Mouse (Mus musculus) E14TG2a.4 (cell line): ENCODE results near the gene Phactr1.

ENCODE experiments used
- H3K27me3 ChIP-seq: 2 replicates; pipeline ENCODE4 v1.6.1; 2014; ENCODE audit warnings: low read length, control low read depth; ENCODE audit not compliant: insufficient read depth
- H3K36me3 ChIP-seq: 2 replicates; pipeline ENCODE4 v1.6.1; 2014; ENCODE audit warnings: low read length, control low read depth; ENCODE audit not compliant: insufficient read depth
- H3K4me1 ChIP-seq: replicated peaks from 2 replicates; pipeline ENCODE4 v1.6.1; 2014; ENCODE audit warnings: low read depth, low read length, control low read depth
- H3K4me3 ChIP-seq: replicated peaks from 2 replicates; pipeline ENCODE4 v1.5.1; 2014; ENCODE audit warnings: mild to moderate bottlenecking, low read length
- H3K9me3 ChIP-seq: 2 replicates; pipeline ENCODE4 v1.6.1; 2014; ENCODE audit warnings: low read length, control low read depth
- CTCF ChIP-seq: conservative IDR thresholded peaks from 2 replicates; pipeline ENCODE4 v1.5.1; 2014; ENCODE audit warnings: low read length
- NANOG ChIP-seq: IDR thresholded peaks from 2 replicates; pipeline ENCODE4 v1.6.1; 2014; ENCODE audit warnings: borderline replicate concordance, low read length, mixed read lengths
- POU5F1 ChIP-seq: IDR thresholded peaks from 2 replicates; pipeline ENCODE4 v1.6.1; 2014; ENCODE audit warnings: low read length, borderline replicate concordance

Phactr1 gene

GRCm38 (mm10) chr13:42680391-42680994 is at the start of gene Phactr1:
Gene Phactr1 (plus strand): TSS chr13:42680623.
- no peak for TF ChIP-seq CTCF
- no peak for TF ChIP-seq NANOG
- TF ChIP-seq POU5F1 = no peak
- Histone ChIP-seq H3K9me3 (no peaks in the 10 kb centered on the region), H3K27me3 (peaks cover 5% of the 10 kb centered on the region; the same call in 1 of the 2 replicates), H3K4me3 (0 out of 2 replicates have a peak within 1 kb of the TSS, but pooled peaks have one; percentile 7), H3K36me3 (no peaks in the 10 kb centered on the region), H3K4me1 (peaks cover 29% of the 10 kb centered on the region)

GRCm38 (mm10) chr13:42634908-42635307 is 45.5 kb upstream of the Phactr1 start:
- Histone ChIP-seq H3K9me3 (peaks cover 3% of the 10 kb centered on the region; the same call in 1 of the 2 replicates), H3K4me3 (no peak overlapping the region), H3K27me3 (peaks cover 3% of the 10 kb centered on the region; the same call in 1 of the 2 replicates), H3K36me3 (no peaks in the 10 kb centered on the region), H3K4me1 (no peaks in the 10 kb centered on the region)
- TF ChIP-seq POU5F1 = no peak
- TF ChIP-seq CTCF = no peak
- TF ChIP-seq NANOG = no peak

DNA sequence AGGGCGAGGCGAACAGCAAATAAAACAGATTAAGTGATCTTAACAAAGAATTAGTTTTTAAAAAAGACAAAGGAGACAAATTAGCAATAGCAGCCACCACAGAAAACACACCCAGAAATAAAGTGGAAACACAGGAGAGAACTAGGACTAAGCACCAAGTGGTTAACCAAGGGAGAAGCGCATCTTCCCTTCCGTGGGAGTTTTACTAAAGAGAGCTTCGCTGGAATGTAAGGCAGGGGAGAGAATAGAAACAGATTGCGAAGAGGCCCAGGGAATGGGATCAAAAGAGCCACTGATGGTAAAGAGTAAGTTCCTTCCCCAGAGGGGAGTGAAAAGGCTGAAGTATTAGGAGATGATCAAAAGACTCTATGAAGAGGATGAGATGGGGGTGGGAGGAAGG is 30.2 kb upstream of the Phactr1 start:
- Histone ChIP-seq H3K36me3 (no peaks in the 10 kb centered on the region), H3K9me3 (no peaks in the 10 kb centered on the region), H3K4me1 (no peaks in the 10 kb centered on the region), H3K27me3 (no peaks in the 10 kb centered on the region), H3K4me3 (no peak overlapping the region)
- TF ChIP-seq NANOG (no peak), POU5F1 (no peak), CTCF (no peak)

DNA sequence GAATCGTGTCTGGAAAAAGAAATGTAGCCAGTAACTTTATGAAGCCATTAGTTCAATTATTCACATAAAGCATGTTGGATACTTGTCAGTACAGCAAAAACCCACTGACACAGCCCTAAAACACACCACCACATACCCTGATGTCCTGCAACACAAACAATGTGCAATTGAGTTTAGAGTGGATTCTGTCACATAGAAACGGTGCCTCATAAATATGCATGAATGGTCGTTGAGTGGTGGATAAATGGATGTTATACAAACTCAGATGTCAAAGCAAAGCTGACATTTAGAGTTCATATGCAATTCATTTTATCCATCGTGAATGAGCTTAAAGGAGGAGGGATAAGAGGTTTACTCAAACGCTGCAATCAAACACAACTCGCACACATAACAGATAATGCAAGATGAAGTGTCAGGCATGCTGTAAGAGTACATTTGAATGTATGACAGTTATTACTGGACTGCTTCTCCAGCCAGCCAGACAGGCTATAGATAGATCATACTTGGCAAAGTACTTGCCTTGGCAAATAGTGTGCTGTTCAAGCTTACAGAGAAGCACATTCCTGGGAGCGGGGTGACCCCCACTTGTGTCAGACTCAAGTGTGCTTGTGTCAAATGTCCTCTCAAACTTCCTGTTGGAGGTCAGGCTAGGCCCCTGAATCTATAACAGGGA is 23.6 kb upstream of the Phactr1 start:
- no peaks in the 10 kb centered on the region for H3K27me3 ChIP-seq
- no peaks in the 10 kb centered on the region for H3K4me1 ChIP-seq
- no peak overlapping the region for H3K4me3 ChIP-seq
- no peaks in the 10 kb centered on the region for H3K9me3 ChIP-seq
- no peak for TF ChIP-seq CTCF
- TF ChIP-seq NANOG = no peak
- no peak for TF ChIP-seq POU5F1
- H3K36me3 ChIP-seq = no peaks in the 10 kb centered on the region

DNA sequence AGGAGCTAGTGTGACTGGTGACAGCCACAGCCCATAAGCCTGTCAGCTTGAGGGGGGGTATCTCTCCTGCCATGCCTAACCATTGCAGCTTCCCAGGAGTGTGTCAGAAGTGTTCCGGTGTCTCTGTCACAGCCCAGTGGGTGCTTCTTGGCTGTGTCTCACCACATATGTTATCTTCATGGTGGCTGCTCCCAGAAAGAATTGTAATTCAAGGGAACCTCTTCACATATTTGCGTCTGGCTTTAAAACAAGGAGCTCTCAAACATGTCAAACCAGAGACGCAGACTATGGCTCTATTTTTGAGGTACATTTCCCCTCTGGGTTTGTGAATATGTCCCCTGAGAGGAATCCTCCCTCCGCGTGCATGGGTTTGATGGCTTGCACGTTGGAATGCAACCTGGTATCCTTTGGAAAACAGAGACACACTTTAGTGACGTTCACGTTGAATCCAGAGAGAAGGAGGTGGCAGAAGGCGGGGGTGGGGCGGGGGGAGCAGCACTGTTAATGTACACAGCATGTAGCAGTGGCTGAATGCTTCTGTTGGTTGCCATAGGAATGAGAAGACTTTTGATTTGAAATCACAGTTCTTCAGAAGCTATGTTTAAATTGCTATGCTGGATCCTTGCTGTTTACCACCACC is 8.7 kb upstream of the Phactr1 start:
- H3K27me3 ChIP-seq = no peaks in the 10 kb centered on the region
- H3K4me1 ChIP-seq = no peaks in the 10 kb centered on the region
- H3K36me3 ChIP-seq = no peaks in the 10 kb centered on the region
- TF ChIP-seq NANOG (no peak), POU5F1 (no peak), CTCF (no peak)
- no peak overlapping the region for H3K4me3 ChIP-seq
- no peaks in the 10 kb centered on the region for H3K9me3 ChIP-seq

DNA sequence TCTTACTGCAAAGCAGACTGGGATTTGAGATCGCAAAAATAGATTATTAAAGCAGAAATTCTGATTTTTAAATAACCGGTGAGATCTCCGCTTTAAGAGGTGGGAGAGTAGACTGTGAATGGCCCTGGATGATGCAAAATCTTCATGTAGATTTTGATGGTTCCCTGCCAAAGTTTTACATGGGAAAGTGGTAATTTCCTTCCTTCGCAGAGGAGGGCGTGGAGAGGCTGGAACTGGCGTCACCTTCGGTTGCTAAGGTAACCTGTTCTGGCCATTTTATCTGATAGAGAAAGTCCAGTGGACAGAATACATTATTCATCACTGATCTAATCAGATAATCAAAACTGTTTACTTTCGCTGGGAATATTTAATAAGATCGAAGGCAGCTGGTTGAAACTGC is 876 bp downstream of the Phactr1 start:
- peaks cover 29% of the 10 kb centered on the region for H3K4me1 ChIP-seq
- TF ChIP-seq CTCF (no peak), NANOG (no peak), POU5F1 (no peak)
- H3K9me3 ChIP-seq = no peaks in the 10 kb centered on the region
- H3K27me3 ChIP-seq = peaks cover 5% of the 10 kb centered on the region; the same call in 1 of the 2 replicates
- no peaks in the 10 kb centered on the region for H3K36me3 ChIP-seq
- H3K4me3 ChIP-seq = no peak overlapping the region

DNA sequence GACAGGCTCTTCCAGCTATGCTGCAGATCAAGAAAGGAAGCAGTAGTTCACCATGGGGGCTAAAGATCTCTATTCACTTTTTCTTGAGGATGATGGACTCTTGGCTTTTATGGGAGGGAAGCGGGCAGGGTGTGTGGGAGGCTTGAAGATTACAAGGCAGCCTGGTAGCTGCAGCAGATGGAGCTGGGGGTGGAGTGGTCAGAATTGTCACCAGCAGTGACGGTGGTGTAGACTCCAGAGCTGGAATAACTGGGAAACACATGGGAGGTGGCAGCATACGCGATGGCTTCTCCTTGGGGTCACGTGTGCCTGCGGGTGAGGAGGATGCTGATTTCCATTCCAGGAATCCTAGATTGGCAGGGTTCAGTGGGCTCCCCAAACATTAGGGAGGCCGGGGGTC is 3.8 kb downstream of the Phactr1 start:
- Histone ChIP-seq H3K4me1 (peaks cover 22% of the 10 kb centered on the region), H3K9me3 (no peaks in the 10 kb centered on the region), H3K4me3 (no peak overlapping the region), H3K36me3 (no peaks in the 10 kb centered on the region), H3K27me3 (peaks cover 5% of the 10 kb centered on the region; the same call in 1 of the 2 replicates)
- no peak for TF ChIP-seq NANOG

DNA sequence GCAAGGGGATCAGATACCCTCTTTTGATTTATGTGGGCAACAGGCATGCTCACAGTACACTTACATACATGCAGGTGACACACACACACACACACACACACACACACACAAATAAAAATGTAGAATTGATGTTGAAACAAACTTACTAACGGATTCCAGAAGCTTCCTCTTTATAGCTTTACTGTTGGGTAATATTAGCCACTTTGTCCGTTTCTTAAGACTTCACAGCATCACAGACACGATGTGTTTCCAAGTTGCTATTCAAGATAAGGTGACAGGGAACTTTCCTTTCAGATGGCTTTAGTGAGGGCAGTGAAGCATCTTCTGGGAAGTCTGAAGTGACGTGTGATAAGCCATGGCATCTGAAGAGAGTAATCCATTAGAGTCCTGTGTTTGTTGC is 11.8 kb downstream of the Phactr1 start:
- Histone ChIP-seq H3K9me3 (no peaks in the 10 kb centered on the region), H3K27me3 (no peaks in the 10 kb centered on the region), H3K4me3 (no peak overlapping the region), H3K36me3 (no peaks in the 10 kb centered on the region), H3K4me1 (no peaks in the 10 kb centered on the region)
- TF ChIP-seq NANOG (no peak), CTCF (no peak), POU5F1 (no peak)
